8 mouse cellular contexts compared by ENCODE assay signal in the genomic region with DNA sequence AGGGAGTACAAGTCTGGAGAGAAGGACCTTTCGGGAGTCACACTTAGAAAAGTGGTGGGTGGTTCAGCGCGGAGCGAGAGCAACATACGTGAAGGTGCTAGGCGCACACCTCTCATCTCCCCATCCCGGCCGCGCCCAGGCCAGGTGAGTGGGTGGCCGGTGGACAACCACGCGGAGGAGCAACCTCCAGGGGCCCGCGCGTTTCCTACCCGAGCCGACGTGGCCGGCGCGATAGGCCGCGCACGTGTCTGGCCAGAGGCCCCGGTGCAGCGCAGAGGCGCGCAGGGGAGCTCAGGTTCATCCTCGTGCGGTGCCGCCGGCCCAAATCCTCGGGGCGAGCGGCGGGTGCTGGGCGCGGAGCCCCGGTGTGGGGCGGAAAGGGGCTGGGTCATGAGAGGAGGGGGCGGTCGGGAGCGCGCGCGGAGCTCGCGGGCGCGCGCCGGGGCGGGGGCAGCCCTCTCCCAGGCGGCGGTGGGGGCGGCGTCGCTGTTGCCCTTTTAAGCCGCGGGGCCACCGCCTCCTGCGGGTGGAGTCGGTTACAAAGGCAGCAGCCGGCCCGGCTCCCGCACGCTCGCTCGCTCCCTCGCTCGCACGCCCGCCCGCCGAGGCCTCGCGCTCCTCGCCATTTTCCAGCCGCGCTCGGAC. TPM values are rescaled to one million over a fixed set of nuclear protein-coding genes. Genes with fewer than 3 reads are reported as not detected.
DNase-seq lines count a peak whose midpoint lies in the region; ATAC-seq lines count a peak whose summit lies in the region.

A gene (plus strand): TSS at position 1 of the 645 bp plus-strand sequence.

- peak within 1 kb of the TSS; percentile 90 for H3K4me3 ChIP-seq in intestine, embryonic 14.5 days (ENCODE audit: low read depth, low read length)

- H3K36me3 ChIP-seq in intestine, embryonic 14.5 days (ENCODE audit: control insufficient read depth, insufficient read depth, low read length), result no peaks in the 10 kb centered on the region
- H3K36me3 ChIP-seq in splenic B cell, adult 2 months (ENCODE audit: control insufficient read depth, insufficient read depth, low read length, poor library complexity, severe bottlenecking), result no peaks in the 10 kb centered on the region

- peak within 1 kb of the TSS; percentile 93 for H3K9ac ChIP-seq in intestine, embryonic 14.5 days (ENCODE audit: low read length)

- H3K27ac ChIP-seq in intestine, embryonic 14.5 days (ENCODE audit: low read depth), result peak within 1 kb of the TSS; percentile 83

- no peaks in the 10 kb centered on the region for H3K27me3 ChIP-seq in intestine, embryonic 14.5 days (replicated peaks; ENCODE audit: control insufficient read depth, insufficient read depth, low read length)
- H3K27me3 ChIP-seq in splenic B cell, adult 2 months (ENCODE audit: control insufficient read depth, insufficient read depth, low read length, poor library complexity, severe bottlenecking), result no peaks in the 10 kb centered on the region

- no peaks in the 10 kb centered on the region for H3K9me3 ChIP-seq in intestine, embryonic 14.5 days (ENCODE audit: control insufficient read depth, low read length)

- peak within 1 kb of the TSS; percentile 93 for H3K4me2 ChIP-seq in intestine, embryonic 14.5 days (ENCODE audit: low read length)

- WGBS in intestine, embryonic 14.5 days, result under 1% methylated on average over 71 of the region's 81 CpGs

- peak; percentile 62 for DNase-seq in layer of hippocampus, adult 11-12 months (ENCODE audit: low spot score)
- no peak for DNase-seq in layer of hippocampus, adult 9-10 months (ENCODE audit: low spot score)
- DNase-seq in embryo, embryonic 10.5 days (ENCODE audit: low spot score), result peak; percentile 86
- peak; percentile 72 for DNase-seq in gastrocnemius, postnatal 25 days
- peak; percentile 87 for DNase-seq in intestine, embryonic 14.5 days (ENCODE audit: low spot score)
- peak; percentile 85 for DNase-seq in liver
- DNase-seq in splenic B cell, adult 2 months (ENCODE audit: low read depth, low spot score), result peak; percentile 68

- ATAC-seq in intestine, embryonic 14.5 days (replicated peaks; ENCODE audit: low FRiP score, low TSS enrichment, low read depth), result peak; percentile 89
- ATAC-seq in monocyte, adult 5-6 weeks (replicated peaks; ENCODE audit: insufficient number of reproducible peaks, low FRiP score, low TSS enrichment, poor library complexity, severe bottlenecking), result no peak

- peaks cover 13% of the 10 kb centered on the region for H3K4me1 ChIP-seq in intestine, embryonic 14.5 days (replicated peaks; ENCODE audit: control insufficient read depth, insufficient read depth, low read length)

RNA-seq across cellular contexts. Expression of the gene that starts here (rescaled TPM):
- 10 to 100 TPM; 27.2 to 31.4 TPM for total RNA-seq in gastrocnemius, postnatal 25 days (2021)
- polyA plus RNA-seq in intestine, embryonic 14.5 days (2014; fragmentation: Nextera tagmentation; extraction: Ambion mirVana), result 33.2 and 33.8 TPM in 2 replicates
- total RNA-seq in monocyte, adult 5-6 weeks (2017), result 39.7 to 49.5 TPM (median 44.0 TPM) in 3 replicates
